Mouse (Mus musculus) heart, postnatal 25 days (tissue): ENCODE measurements at regions not wholly inside any gene's neighbourhood (a gene's known extent, or its start where the extent isn't known, plus 50 kb on each side); places are given as distances from the start of the nearest gene placed in this dataset.

Source experiments
- DNase-seq: peaks from one replicate; pipeline ENCODE4 v3.0.0; 2022; ENCODE audit warnings: low spot score
- intact Hi-C: fragments of 180-260 bp; cut with DNase I; formaldehyde crosslinking; loops from one replicate; pipeline ENCODE4 v1.15.1; 2025

GRCm38 (mm10) chr9:87504673-87505385, 226.2 kb downstream of the Tbx18 start:
- intact Hi-C loops: no loop called here
- no peak for DNase-seq

GRCm38 (mm10) chr9:87464141-87464540, 208.8 kb upstream of the Cep162 start:
- intact Hi-C loops: no loop called here
- peak; percentile 27 for DNase-seq

- DNase-seq: no peak
- intact Hi-C loops: no loop called here
Measured at GRCm38 (mm10) chr9:87453261-87453660, 197.9 kb upstream of the Cep162 start.

- intact Hi-C loops: no loop called here
- no peak for DNase-seq
Measured at GRCm38 (mm10) chr9:87452571-87452970, 197.2 kb upstream of the Cep162 start.

- intact Hi-C loops: no loop called here
- no peak for DNase-seq
Measured at GRCm38 (mm10) chr9:87443467-87444235, 188.3 kb upstream of the Cep162 start.

- intact Hi-C loops: no loop called here
- DNase-seq: no peak
Measured at GRCm38 (mm10) chr9:87432072-87432471, 176.7 kb upstream of the Cep162 start.

- no peak for DNase-seq
- intact Hi-C loops: no loop called here
Measured at GRCm38 (mm10) chr9:87431523-87431922, 176.2 kb upstream of the Cep162 start.

GRCm38 (mm10) chr9:87425201-87425600, 169.9 kb upstream of the Cep162 start:
- intact Hi-C loops: loop anchor here (10.0 kb wide), 1 partner anchor 320 kb away; no protein-coding TSS in a partner anchor
- DNase-seq: no peak

GRCm38 (mm10) chr9:87421175-87421574, 165.8 kb upstream of the Cep162 start:
- no peak for DNase-seq
- intact Hi-C loops: loop anchor here (10.0 kb wide), 1 partner anchor 324 kb away; no protein-coding TSS in a partner anchor

- DNase-seq: no peak
- intact Hi-C loops: no loop called here
Measured at GRCm38 (mm10) chr9:87419376-87419775, 164.0 kb upstream of the Cep162 start.

GRCm38 (mm10) chr9:87412894-87413293, 157.6 kb upstream of the Cep162 start:
- intact Hi-C loops: no loop called here
- DNase-seq: no peak

- DNase-seq: no peak
- intact Hi-C loops: no loop called here
Measured at GRCm38 (mm10) chr9:87411044-87411443, 155.7 kb upstream of the Cep162 start.

- intact Hi-C loops: no loop called here
- DNase-seq: no peak
Measured at GRCm38 (mm10) chr9:87409736-87410135, 154.4 kb upstream of the Cep162 start.

GRCm38 (mm10) chr9:87408805-87409204, 153.5 kb upstream of the Cep162 start:
- intact Hi-C loops: no loop called here
- no peak for DNase-seq

GRCm38 (mm10) chr9:87406476-87406875, 151.1 kb upstream of the Cep162 start:
- intact Hi-C loops: no loop called here
- DNase-seq: no peak

- no peak for DNase-seq
- intact Hi-C loops: no loop called here
Measured at GRCm38 (mm10) chr9:87405115-87405720, 149.9 kb upstream of the Cep162 start.

GRCm38 (mm10) chr9:87402010-87402409, 146.7 kb upstream of the Cep162 start:
- no peak for DNase-seq
- intact Hi-C loops: no loop called here

- no peak for DNase-seq
- intact Hi-C loops: no loop called here
Measured at GRCm38 (mm10) chr9:87387516-87387915, 132.2 kb upstream of the Cep162 start.

- intact Hi-C loops: no loop called here
- DNase-seq: no peak
Measured at GRCm38 (mm10) chr9:87383513-87383912, 128.2 kb upstream of the Cep162 start.

GRCm38 (mm10) chr9:87377921-87378320, 122.6 kb upstream of the Cep162 start:
- no peak for DNase-seq
- intact Hi-C loops: no loop called here

- no peak for DNase-seq
- intact Hi-C loops: no loop called here
Measured at GRCm38 (mm10) chr9:87376731-87377310, 121.5 kb upstream of the Cep162 start.
